Mouse (Mus musculus) neural tube, embryonic 11.5 days (tissue): ENCODE data around the gene Sftpa1. TPM values are rescaled to one million over a fixed set of nuclear protein-coding genes. Genes with fewer than 3 reads are reported as not detected.

ENCODE experiments used
- ATAC-seq: fragments of 200-750 bp; cut with Nextera tagmentation; 2 replicates; pipeline ENCODE4 v1.8.0; 2017; ENCODE audit warnings: moderate number of reproducible peaks, mild to moderate bottlenecking, moderate TSS enrichment, moderate library complexity; ENCODE audit not compliant: insufficient read depth, low FRiP score, low TSS enrichment
- DNase-seq: peaks from one replicate; pipeline ENCODE4 v3.0.0-alpha.2; 2015; ENCODE audit warnings: low spot score
- H3K27ac ChIP-seq: fragments of 300-500 bp; sonication (generic); 2 replicates; pipeline ENCODE4 v1.5.1; 2014; ENCODE audit warnings: low read depth, mild to moderate bottlenecking, low read length
- H3K27me3 ChIP-seq: fragments of 300-500 bp; sonication (generic); 2 replicates; pipeline ENCODE4 v1.6.1; 2014; ENCODE audit warnings: mild to moderate bottlenecking, low read length, mixed read lengths; ENCODE audit not compliant: control insufficient read depth, insufficient read depth
- H3K36me3 ChIP-seq: fragments of 300-500 bp; sonication (generic); 2 replicates; pipeline ENCODE4 v1.6.1; 2014; ENCODE audit warnings: mild to moderate bottlenecking, low read length, moderate library complexity, mixed read lengths; ENCODE audit not compliant: control insufficient read depth, insufficient read depth
- H3K4me1 ChIP-seq: fragments of 300-500 bp; sonication (generic); 2 replicates; pipeline ENCODE4 v1.6.1; 2014; ENCODE audit warnings: low read length, mixed read lengths; ENCODE audit not compliant: control insufficient read depth, insufficient read depth
- H3K4me2 ChIP-seq: fragments of 300-500 bp; sonication (generic); 2 replicates; pipeline ENCODE4 v1.6.1; 2014; ENCODE audit warnings: low read depth, mild to moderate bottlenecking, moderate library complexity
- H3K4me3 ChIP-seq: fragments of 300-500 bp; sonication (generic); 2 replicates; pipeline ENCODE4 v1.5.1; 2014; ENCODE audit warnings: low read depth, low read length
- H3K9ac ChIP-seq: fragments of 300-500 bp; sonication (generic); 2 replicates; pipeline ENCODE4 v1.6.1; 2014; ENCODE audit warnings: mild to moderate bottlenecking, low read length
- H3K9me3 ChIP-seq: fragments of 300-500 bp; sonication (generic); 2 replicates; pipeline ENCODE4 v1.6.1; 2016; ENCODE audit warnings: low read length; ENCODE audit not compliant: control insufficient read depth
- WGBS: fragments of 180-500 bp; shearing (Covaris S2); extraction: QIAGEN DNeasy Blood & Tissue Kit; methylation state at CpG from one replicate; pipeline ENCODE4 v1.1.7; 2014; 5-methylcytosine and 5-hydroxymethylcytosine counted together
- polyA plus RNA-seq: library from polyadenylated mRNA; unstranded; fragments of >200 nt; fragmentation: Nextera tagmentation; extraction: Ambion mirVana; gene quantifications from 2 replicates; pipeline ENCODE4 v1.2.1, GENCODE M21; 2014

Gene Sftpa1
- not detected in 2 replicates for polyA plus RNA-seq

- no peak within 1 kb of the TSS for H3K4me3 ChIP-seq
- no peak for ATAC-seq
- H3K27ac ChIP-seq: no peak within 1 kb of the TSS
- no peak within 1 kb of the TSS for H3K9ac ChIP-seq
- H3K4me1 ChIP-seq: no peaks in the 10 kb centered on the region
- H3K4me2 ChIP-seq: no peak within 1 kb of the TSS
- H3K9me3 ChIP-seq: no peaks in the 10 kb centered on the region
- 89% methylated on average over 7 of the region's 7 CpGs for WGBS
- H3K27me3 ChIP-seq: no peaks in the 10 kb centered on the region
- no peaks in the 10 kb centered on the region for H3K36me3 ChIP-seq
- no peak for DNase-seq
These were observed at the start of gene Sftpa1 for GRCm38 (mm10) chr14:41131540-41131939. TSS of gene Sftpa1 (plus strand) at chr14:41131782.

- no peak for ATAC-seq
- no peaks in the 10 kb centered on the region for H3K9me3 ChIP-seq
- no peaks in the 10 kb centered on the region for H3K36me3 ChIP-seq
- WGBS: 82% methylated on average over 2 of the region's 2 CpGs
- H3K4me1 ChIP-seq: no peaks in the 10 kb centered on the region
- no peak overlapping the region for H3K27ac ChIP-seq
- H3K27me3 ChIP-seq: no peaks in the 10 kb centered on the region
- H3K4me3 ChIP-seq: no peak overlapping the region
- no peak for DNase-seq
- no peak overlapping the region for H3K9ac ChIP-seq
- no peak overlapping the region for H3K4me2 ChIP-seq
These were observed 49.2 kb upstream of the Sftpa1 start for GRCm38 (mm10) chr14:41082408-41082807.

- Histone ChIP-seq H3K9me3 (no peaks in the 10 kb centered on the region), H3K4me3 (no peak overlapping the region), H3K4me1 (no peaks in the 10 kb centered on the region), H3K27me3 (no peaks in the 10 kb centered on the region), H3K4me2 (no peak overlapping the region), H3K9ac (no peak overlapping the region), H3K27ac (no peak overlapping the region), H3K36me3 (no peaks in the 10 kb centered on the region)
- ATAC-seq (no peak), DNase-seq (no peak)
- 81% methylated on average over 1 of the region's 1 CpGs for WGBS
These were observed 44.1 kb upstream of the Sftpa1 start for GRCm38 (mm10) chr14:41087509-41087908.

- Histone ChIP-seq H3K36me3 (no peaks in the 10 kb centered on the region), H3K4me1 (no peaks in the 10 kb centered on the region), H3K27ac (no peak overlapping the region), H3K9ac (no peak overlapping the region), H3K9me3 (no peaks in the 10 kb centered on the region), H3K4me3 (no peak overlapping the region), H3K27me3 (no peaks in the 10 kb centered on the region), H3K4me2 (no peak overlapping the region)
- WGBS: 56% methylated on average over 8 of the region's 8 CpGs
- ATAC-seq: no peak
- no peak for DNase-seq
These were observed 40.8 kb upstream of the Sftpa1 start for GRCm38 (mm10) chr14:41090777-41091176.

GRCm38 (mm10) chr14:41094114-41094513 is 37.5 kb upstream of the Sftpa1 start:
- Histone ChIP-seq H3K36me3 (no peaks in the 10 kb centered on the region), H3K4me3 (no peak overlapping the region), H3K4me1 (no peaks in the 10 kb centered on the region), H3K9me3 (no peaks in the 10 kb centered on the region), H3K27ac (no peak overlapping the region), H3K9ac (no peak overlapping the region), H3K4me2 (no peak overlapping the region), H3K27me3 (no peaks in the 10 kb centered on the region)
- no peak for ATAC-seq
- no peak for DNase-seq
- WGBS: 73% methylated on average over 1 of the region's 1 CpGs

GRCm38 (mm10) chr14:41096296-41096860 is 35.2 kb upstream of the Sftpa1 start:
- H3K9ac ChIP-seq: no peak overlapping the region
- H3K4me1 ChIP-seq: no peaks in the 10 kb centered on the region
- H3K4me3 ChIP-seq: no peak overlapping the region
- 94% methylated on average over 3 of the region's 3 CpGs for WGBS
- no peaks in the 10 kb centered on the region for H3K36me3 ChIP-seq
- no peak for DNase-seq
- no peaks in the 10 kb centered on the region for H3K27me3 ChIP-seq
- no peak overlapping the region for H3K4me2 ChIP-seq
- no peak overlapping the region for H3K27ac ChIP-seq
- H3K9me3 ChIP-seq: no peaks in the 10 kb centered on the region
- ATAC-seq: no peak

GRCm38 (mm10) chr14:41098726-41099125 is 32.9 kb upstream of the Sftpa1 start:
- DNase-seq: no peak
- Histone ChIP-seq H3K36me3 (no peaks in the 10 kb centered on the region), H3K9ac (no peak overlapping the region), H3K4me2 (no peak overlapping the region), H3K4me3 (no peak overlapping the region), H3K9me3 (no peaks in the 10 kb centered on the region), H3K4me1 (no peaks in the 10 kb centered on the region), H3K27ac (no peak overlapping the region), H3K27me3 (no peaks in the 10 kb centered on the region)
- no peak for ATAC-seq
- 85% methylated on average over 1 of the region's 1 CpGs for WGBS

GRCm38 (mm10) chr14:41100712-41101111 is 30.9 kb upstream of the Sftpa1 start:
- WGBS: 86% methylated on average over 3 of the region's 3 CpGs
- H3K4me1 ChIP-seq: no peaks in the 10 kb centered on the region
- no peak overlapping the region for H3K4me2 ChIP-seq
- no peaks in the 10 kb centered on the region for H3K36me3 ChIP-seq
- no peak overlapping the region for H3K27ac ChIP-seq
- no peak overlapping the region for H3K4me3 ChIP-seq
- no peak for ATAC-seq
- H3K27me3 ChIP-seq: no peaks in the 10 kb centered on the region
- no peak overlapping the region for H3K9ac ChIP-seq
- DNase-seq: no peak
- H3K9me3 ChIP-seq: no peaks in the 10 kb centered on the region

GRCm38 (mm10) chr14:41101242-41101641 is 30.3 kb upstream of the Sftpa1 start:
- Histone ChIP-seq H3K36me3 (no peaks in the 10 kb centered on the region), H3K4me2 (no peak overlapping the region), H3K4me1 (no peaks in the 10 kb centered on the region), H3K27ac (no peak overlapping the region), H3K4me3 (no peak overlapping the region), H3K27me3 (no peaks in the 10 kb centered on the region), H3K9me3 (no peaks in the 10 kb centered on the region), H3K9ac (no peak overlapping the region)
- 86% methylated on average over 5 of the region's 5 CpGs for WGBS
- ATAC-seq (no peak), DNase-seq (no peak)
